Mouse (Mus musculus) ES-E14 (cell line): ENCODE measurements at regions not wholly inside any gene's neighbourhood (a gene's known extent, or its start where the extent isn't known, plus 50 kb on each side); places are given as distances from the start of the nearest gene placed in this dataset.

Experiments
- DNase-seq: peaks from one replicate; pipeline ENCODE4 v3.0.0-alpha.2; 2013; ENCODE audit warnings: low read depth, low spot score
- H3K27ac ChIP-seq: 2 replicates; pipeline ENCODE4 v1.5.1; 2012; ENCODE audit warnings: low read depth, mild to moderate bottlenecking, low read length, moderate library complexity, mixed read lengths; ENCODE audit not compliant: poor library complexity, insufficient read depth, severe bottlenecking
- H3K36me3 ChIP-seq: 2 replicates; pipeline ENCODE4 v1.6.1; 2012; ENCODE audit warnings: mild to moderate bottlenecking, low read length, moderate library complexity, mixed read lengths; ENCODE audit not compliant: control insufficient read depth, poor library complexity, insufficient read depth, severe bottlenecking
- H3K4me1 ChIP-seq, 2 experiments: fragments of 150-350 bp in 1 of 2; sonication (generic) in 1 of 2; 2 replicates each; pipeline ENCODE4 v1.6.1; 2012; ENCODE audit warnings: low read length in 2 of 2, mild to moderate bottlenecking in 1 of 2, mixed read lengths in 1 of 2; ENCODE audit not compliant: control insufficient read depth in 2 of 2, insufficient read depth in 2 of 2, poor library complexity in 1 of 2
- H3K4me3 ChIP-seq, 2 experiments: fragments of 150-350 bp in 1 of 2; sonication (generic) in 1 of 2; 2 replicates each; pipeline ENCODE4 v1.5.1; 2012; ENCODE audit warnings: low read length in 2 of 2, low read depth in 1 of 2, mild to moderate bottlenecking in 1 of 2, mixed read lengths in 1 of 2; ENCODE audit not compliant: insufficient read depth in 1 of 2, poor library complexity in 1 of 2, severe bottlenecking in 1 of 2
- H3K9ac ChIP-seq: 2 replicates; pipeline ENCODE4 v1.6.1; 2012; ENCODE audit warnings: low read depth, mild to moderate bottlenecking, low read length, mixed read lengths; ENCODE audit not compliant: poor library complexity, insufficient read depth, severe bottlenecking
- H3K9me3 ChIP-seq: fragments of 150-350 bp; sonication (generic); 2 replicates; pipeline ENCODE4 v1.6.1; 2012; ENCODE audit warnings: low read depth, mild to moderate bottlenecking, low read length; ENCODE audit not compliant: control insufficient read depth, insufficient read depth
- CHD2 ChIP-seq: IDR thresholded peaks from 2 replicates; pipeline ENCODE4 v1.6.1; 2014; ENCODE audit warnings: mild to moderate bottlenecking, low read depth, low read length, inconsistent platforms
- HCFC1 ChIP-seq: IDR thresholded peaks from 2 replicates; pipeline ENCODE4 v1.6.1; 2012; ENCODE audit warnings: low read length, inconsistent platforms, borderline replicate concordance; ENCODE audit not compliant: insufficient read depth
- MAFK ChIP-seq: IDR thresholded peaks from 2 replicates; pipeline ENCODE4 v1.6.1; 2014; ENCODE audit warnings: mild to moderate bottlenecking, low read depth, low read length, inconsistent platforms; ENCODE audit not compliant: insufficient read depth
- ZC3H11A ChIP-seq: IDR thresholded peaks from 2 replicates; pipeline ENCODE4 v1.6.1; 2012; ENCODE audit warnings: low read depth, mild to moderate bottlenecking, inconsistent platforms, low read length, borderline replicate concordance
- ZNF384 ChIP-seq: IDR thresholded peaks from 2 replicates; pipeline ENCODE4 v1.6.1; 2012; ENCODE audit warnings: low read depth, low read length, inconsistent platforms
- in situ Hi-C, 2 experiments: fragments of 600-800 bp; cut with MboI; formaldehyde crosslinking; loops; one replicate each; pipeline ENCODE4 v1.15.1; 2025; ENCODE audit warnings: low sequenced_read_pairs in 2 of 2, inconsistent platforms in 1 of 2; ENCODE audit not compliant: unreplicated experiment in 2 of 2

- H3K4me1 ChIP-seq: peaks cover 0 to 2% of the 10 kb centered on the region in 2 experiments; a peak in 1 of 4 replicates
- H3K4me3 ChIP-seq: no peak overlapping the region
- in situ Hi-C loops: no loop called here
- H3K27ac ChIP-seq: no peak overlapping the region
- no peak overlapping the region for H3K9ac ChIP-seq
- no peaks in the 10 kb centered on the region for H3K9me3 ChIP-seq
- no peaks in the 10 kb centered on the region for H3K36me3 ChIP-seq
- DNase-seq: no peak
- TF ChIP-seq CHD2 (no peak), MAFK (peak; percentile 77)
These were observed 78.0 kb upstream of the Sec14l1 start for GRCm38 (mm10) chr11:117036977-117037376.

- H3K4me1 ChIP-seq: peaks cover 0 to 2% of the 10 kb centered on the region in 2 experiments; a peak in 1 of 4 replicates
- no peaks in the 10 kb centered on the region for H3K9me3 ChIP-seq
- TF ChIP-seq ZC3H11A (no peak), CHD2 (no peak), ZNF384 (peak; percentile 50; the same call in 1 of the 2 replicates)
- peak overlapping the region; percentile 52 to 76 for H3K4me3 ChIP-seq
- in situ Hi-C loops: no loop called here
- no peaks in the 10 kb centered on the region for H3K36me3 ChIP-seq
- H3K27ac ChIP-seq: no peak overlapping the region
- no peak overlapping the region for H3K9ac ChIP-seq
- peak; percentile 96 for DNase-seq
These were observed 76.5 kb upstream of the Sec14l1 start for GRCm38 (mm10) chr11:117038282-117039106.

GRCm38 (mm10) chr11:117040829-117041228 is 74.1 kb upstream of the Sec14l1 start:
- H3K4me3 ChIP-seq: no peak overlapping the region
- in situ Hi-C loops: no loop called here

GRCm38 (mm10) chr11:117042336-117042735 is 72.6 kb upstream of the Sec14l1 start:
- Histone ChIP-seq H3K9ac (no peak overlapping the region), H3K27ac (no peak overlapping the region), H3K4me1 (peaks cover 0 to 2% of the 10 kb centered on the region in 2 experiments; a peak in 1 of 4 replicates), H3K9me3 (no peaks in the 10 kb centered on the region), H3K36me3 (no peaks in the 10 kb centered on the region), H3K4me3 (no peak overlapping the region)
- in situ Hi-C loops: no loop called here
- no peak for DNase-seq
- TF ChIP-seq ZC3H11A: no peak
- TF ChIP-seq ZNF384: no peak
- no peak for TF ChIP-seq HCFC1
- no peak for TF ChIP-seq MAFK
- TF ChIP-seq CHD2: no peak

More at GRCm38 (mm10) chr11:117040829-117041228, 74.1 kb upstream of the Sec14l1 start:
- DNase-seq: no peak
- Histone ChIP-seq H3K9ac (no peak overlapping the region), H3K27ac (no peak overlapping the region), H3K9me3 (no peaks in the 10 kb centered on the region), H3K36me3 (no peaks in the 10 kb centered on the region), H3K4me1 (peaks cover 0 to 2% of the 10 kb centered on the region in 2 experiments; a peak in 1 of 4 replicates)
- TF ChIP-seq CHD2: no peak
- TF ChIP-seq MAFK: no peak
- TF ChIP-seq ZC3H11A: no peak
- TF ChIP-seq HCFC1: no peak

- Histone ChIP-seq H3K9me3 (no peaks in the 10 kb centered on the region), H3K36me3 (no peaks in the 10 kb centered on the region), H3K27ac (no peak overlapping the region), H3K9ac (no peak overlapping the region), H3K4me1 (peaks cover 0 to 4% of the 10 kb centered on the region in 2 experiments; a peak in 1 of 4 replicates), H3K4me3 (no peak overlapping the region)
- peak; percentile 80 for DNase-seq
- TF ChIP-seq ZC3H11A (0 out of 2 replicates have a peak, but pooled peaks have one; percentile 26), MAFK (no peak)
- in situ Hi-C loops: no loop called here
These were observed 71.4 kb upstream of the Sec14l1 start for GRCm38 (mm10) chr11:117043524-117043923.
